Mouse (Mus musculus): ENCODE data around the gene Auts2. TPM values are rescaled to one million over a fixed set of nuclear protein-coding genes. Genes with fewer than 3 reads are reported as not detected.
A peak's percentile ranks its signal among the peaks of the same experiment; 100 is the strongest.

The Auts2 gene
- polyA plus RNA-seq, 1 experiment from 2014 or later: 4.4 TPM

DNA sequence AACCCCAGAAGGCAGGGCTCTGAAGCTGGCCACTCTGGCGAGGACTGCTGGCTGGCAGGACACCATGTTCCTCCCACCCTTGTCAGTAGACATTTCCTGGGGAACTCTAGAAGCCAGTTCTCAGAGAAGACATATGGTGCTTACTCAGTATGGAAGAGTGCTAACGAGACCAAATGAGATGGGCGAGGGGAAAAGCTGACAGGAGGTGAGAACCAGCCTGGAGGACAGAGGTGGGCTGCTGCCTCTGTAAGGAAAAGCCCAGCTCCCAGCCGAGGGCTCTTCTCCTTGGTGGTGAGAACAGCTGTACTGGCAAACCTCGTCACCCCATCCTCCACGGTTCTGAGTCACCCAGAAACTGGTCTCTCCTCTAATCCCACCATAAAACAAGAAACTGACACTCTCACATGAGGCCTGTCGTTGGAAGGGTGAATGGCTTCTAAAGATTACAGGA lies 729.8 kb downstream of the Auts2 start:
- no peak for TF ChIP-seq EP300 (IDR thresholded peaks at IDR 0.05)
- no peak for TF ChIP-seq CTCF (IDR thresholded peaks at IDR 0.05)
- H3K27ac ChIP-seq (ENCODE audit: low read length): no peak overlapping the region
- H3K4me2 ChIP-seq (replicated peaks; ENCODE audit: low read depth, low read length): no peak overlapping the region
- no peaks in the 10 kb centered on the region for H3K36me3 ChIP-seq (ENCODE audit: insufficient read depth, low read length)
- H3K9ac ChIP-seq (replicated peaks; ENCODE audit: low read depth): no peak overlapping the region
- no peaks in the 10 kb centered on the region for H3K4me1 ChIP-seq (ENCODE audit: insufficient read depth, low read depth, low read length)
- H3K27me3 ChIP-seq (replicated peaks; ENCODE audit: insufficient read depth, low read length): no peaks in the 10 kb centered on the region
- H3K4me3 ChIP-seq (ENCODE audit: low read depth, low read length): no peak overlapping the region
- ATAC-seq (no peak), DNase-seq (ENCODE audit: low spot score) (no peak)
- no peaks in the 10 kb centered on the region for H3K9me3 ChIP-seq (ENCODE audit: low read length)
- 50% methylated on average over 7 of the region's 7 CpGs for whole genome bisulfite sequencing

- 73% methylated on average over 10 of the region's 10 CpGs for WGBS
- H3K27ac ChIP-seq (ENCODE audit: low read length): no peak overlapping the region
Measured at GRCm38 (mm10) chr5:131812483-131813063, 730.6 kb downstream of the Auts2 start.

DNA sequence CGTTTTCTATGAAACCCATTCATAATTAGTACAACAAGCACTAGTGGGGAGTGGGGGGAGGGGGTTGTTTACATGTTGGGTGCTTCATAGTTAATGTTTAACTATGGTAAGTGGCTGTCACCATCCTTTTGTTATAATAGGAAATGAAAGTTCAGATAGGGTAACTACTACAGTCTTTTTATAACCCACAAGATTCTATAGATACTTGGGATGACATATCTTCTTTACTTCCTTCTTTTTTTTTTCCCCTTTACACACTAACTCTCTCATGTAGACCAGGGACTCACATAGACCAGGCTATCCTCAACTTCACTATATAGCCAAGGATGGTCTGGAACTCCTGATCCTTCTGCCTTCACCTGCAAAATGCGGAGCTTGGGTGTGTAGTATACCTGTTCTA lies 736.8 kb downstream of the Auts2 start:
- 78% methylated on average over 2 of the region's 2 CpGs for WGBS
- no peak overlapping the region for H3K27ac ChIP-seq (ENCODE audit: low read length)
- no peaks in the 10 kb centered on the region for H3K9me3 ChIP-seq (ENCODE audit: low read length)
- no peaks in the 10 kb centered on the region for H3K27me3 ChIP-seq (replicated peaks; ENCODE audit: insufficient read depth, low read length)
- TF ChIP-seq CTCF (IDR thresholded peaks at IDR 0.05) (no peak), EP300 (IDR thresholded peaks at IDR 0.05) (no peak)
- DNase-seq (ENCODE audit: low spot score) (no peak), ATAC-seq (no peak)
- H3K4me1 ChIP-seq (ENCODE audit: insufficient read depth, low read depth, low read length): no peaks in the 10 kb centered on the region
- no peaks in the 10 kb centered on the region for H3K36me3 ChIP-seq (ENCODE audit: insufficient read depth, low read length)
- no peak overlapping the region for H3K9ac ChIP-seq (replicated peaks; ENCODE audit: low read depth)
- no peak overlapping the region for H3K4me2 ChIP-seq (replicated peaks; ENCODE audit: low read depth, low read length)
- H3K4me3 ChIP-seq (ENCODE audit: low read depth, low read length): no peak overlapping the region

More at GRCm38 (mm10) chr5:131812483-131813063, 730.6 kb downstream of the Auts2 start:
- H3K4me2 ChIP-seq (replicated peaks; ENCODE audit: low read depth, low read length): no peak overlapping the region
- H3K27me3 ChIP-seq (replicated peaks; ENCODE audit: insufficient read depth, low read length): no peaks in the 10 kb centered on the region
- H3K36me3 ChIP-seq (ENCODE audit: insufficient read depth, low read length): no peaks in the 10 kb centered on the region
- no peak for DNase-seq (ENCODE audit: low spot score)
- TF ChIP-seq EP300 (IDR thresholded peaks at IDR 0.05): no peak
- TF ChIP-seq CTCF (IDR thresholded peaks at IDR 0.05): no peak
- no peak overlapping the region for H3K9ac ChIP-seq (replicated peaks; ENCODE audit: low read depth)
- no peaks in the 10 kb centered on the region for H3K4me1 ChIP-seq (ENCODE audit: insufficient read depth, low read depth, low read length)
- no peak overlapping the region for H3K4me3 ChIP-seq (ENCODE audit: low read depth, low read length)
- no peak for ATAC-seq
- no peaks in the 10 kb centered on the region for H3K9me3 ChIP-seq (ENCODE audit: low read length)

- 57% methylated on average over 4 of the region's 4 CpGs for WGBS
Measured at GRCm38 (mm10) chr5:131805277-131805676, 737.9 kb downstream of the Auts2 start.

GRCm38 (mm10) chr5:131803609-131804008 lies 739.5 kb downstream of the Auts2 start:
- TF ChIP-seq CTCF (IDR thresholded peaks at IDR 0.05): no peak
- 0 out of 2 replicates have a peak, but pooled peaks have one; percentile 38 for TF ChIP-seq EP300 (IDR thresholded peaks at IDR 0.05)
- Histone ChIP-seq H3K4me3 (ENCODE audit: low read depth, low read length) (no peak overlapping the region), H3K4me2 (replicated peaks; ENCODE audit: low read depth, low read length) (no peak overlapping the region), H3K27ac (ENCODE audit: low read length) (no peak overlapping the region), H3K36me3 (ENCODE audit: insufficient read depth, low read length) (no peaks in the 10 kb centered on the region), H3K4me1 (ENCODE audit: insufficient read depth, low read depth, low read length) (no peaks in the 10 kb centered on the region), H3K9me3 (ENCODE audit: low read length) (no peaks in the 10 kb centered on the region), H3K9ac (replicated peaks; ENCODE audit: low read depth) (no peak overlapping the region), H3K27me3 (replicated peaks; ENCODE audit: insufficient read depth, low read length) (no peaks in the 10 kb centered on the region)
- 47% methylated on average over 10 of the region's 10 CpGs for WGBS
- ATAC-seq (no peak), DNase-seq (ENCODE audit: low spot score) (peak; percentile 46)

More at GRCm38 (mm10) chr5:131805277-131805676, 737.9 kb downstream of the Auts2 start:
- H3K4me3 ChIP-seq (ENCODE audit: low read depth, low read length): no peak overlapping the region
- DNase-seq (ENCODE audit: low spot score) (no peak), ATAC-seq (no peak)
- H3K9me3 ChIP-seq (ENCODE audit: low read length): no peaks in the 10 kb centered on the region
- TF ChIP-seq EP300 (IDR thresholded peaks at IDR 0.05) (no peak), CTCF (IDR thresholded peaks at IDR 0.05) (no peak)
- no peaks in the 10 kb centered on the region for H3K36me3 ChIP-seq (ENCODE audit: insufficient read depth, low read length)
- H3K9ac ChIP-seq (replicated peaks; ENCODE audit: low read depth): no peak overlapping the region
- H3K4me1 ChIP-seq (ENCODE audit: insufficient read depth, low read depth, low read length): no peaks in the 10 kb centered on the region
- no peak overlapping the region for H3K27ac ChIP-seq (ENCODE audit: low read length)
- H3K27me3 ChIP-seq (replicated peaks; ENCODE audit: insufficient read depth, low read length): no peaks in the 10 kb centered on the region
- no peak overlapping the region for H3K4me2 ChIP-seq (replicated peaks; ENCODE audit: low read depth, low read length)

DNA sequence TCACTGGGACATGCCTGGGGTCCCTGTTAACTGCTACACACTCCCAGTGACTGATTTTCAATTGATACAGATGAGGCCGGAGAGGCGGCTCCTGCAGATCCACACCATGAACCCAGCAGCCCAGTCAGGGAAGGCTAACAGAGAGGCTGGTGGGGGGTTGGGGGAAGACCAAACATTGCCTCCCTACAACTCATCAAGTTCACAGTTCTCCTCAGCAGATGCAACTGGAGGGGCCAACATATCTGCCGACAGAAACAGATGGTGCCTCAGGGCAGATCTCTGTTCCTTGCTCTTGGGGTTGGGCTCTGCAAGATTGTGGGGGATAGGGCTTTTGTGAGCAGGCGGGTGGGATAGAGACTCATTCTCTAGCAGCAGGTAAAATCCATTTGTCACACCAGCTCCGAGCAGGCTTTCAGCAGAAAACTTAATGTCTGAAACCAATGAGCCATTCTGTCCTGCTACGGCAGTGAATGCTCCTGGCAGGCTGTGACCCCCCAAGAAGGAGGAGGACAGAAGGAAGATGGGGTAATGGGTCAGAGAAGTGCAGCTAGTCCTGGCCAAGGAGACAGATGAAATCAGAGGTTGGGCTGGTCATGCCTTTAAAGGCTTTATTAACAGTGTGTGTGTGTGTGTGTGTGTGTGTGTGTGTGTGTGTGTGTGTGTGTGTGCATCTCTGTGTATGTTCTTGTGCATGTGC lies 740.7 kb downstream of the Auts2 start:
- Histone ChIP-seq H3K4me3 (ENCODE audit: low read depth, low read length) (no peak overlapping the region), H3K9me3 (ENCODE audit: low read length) (no peaks in the 10 kb centered on the region), H3K36me3 (ENCODE audit: insufficient read depth, low read length) (no peaks in the 10 kb centered on the region), H3K4me1 (ENCODE audit: insufficient read depth, low read depth, low read length) (no peaks in the 10 kb centered on the region), H3K27ac (ENCODE audit: low read length) (no peak overlapping the region), H3K9ac (replicated peaks; ENCODE audit: low read depth) (no peak overlapping the region), H3K27me3 (replicated peaks; ENCODE audit: insufficient read depth, low read length) (no peaks in the 10 kb centered on the region), H3K4me2 (replicated peaks; ENCODE audit: low read depth, low read length) (no peak overlapping the region)
- ATAC-seq (no peak), DNase-seq (ENCODE audit: low spot score) (no peak)
- 68% methylated on average over 6 of the region's 6 CpGs for WGBS
- TF ChIP-seq EP300 (IDR thresholded peaks at IDR 0.05) (no peak), CTCF (IDR thresholded peaks at IDR 0.05) (no peak)

All from lung, postnatal 0 days (tissue).